Mouse (Mus musculus): ENCODE measurements around the gene Grm7.

Grm7 gene

DNA sequence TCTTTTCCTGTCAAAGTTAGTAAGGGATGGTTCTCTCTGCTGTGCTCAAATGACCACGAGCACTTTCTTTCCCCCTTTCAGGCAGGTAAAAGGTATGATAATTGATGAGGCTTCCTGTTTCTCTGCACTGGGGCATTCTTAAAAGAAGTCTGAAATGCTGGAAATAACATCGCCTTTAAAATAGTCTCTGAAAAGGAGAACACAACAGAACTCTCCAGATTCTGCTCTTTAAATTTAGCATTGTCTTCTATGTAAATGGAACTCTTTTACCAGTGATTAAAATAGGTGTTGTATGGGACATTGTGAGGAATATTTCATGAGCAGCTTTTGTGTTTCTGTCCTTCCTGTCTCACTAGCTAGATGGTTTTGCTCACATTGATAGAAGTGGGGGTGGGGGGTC, 393.7 kb downstream of the Grm7 start:
- DNase-seq, result no peak

DNA sequence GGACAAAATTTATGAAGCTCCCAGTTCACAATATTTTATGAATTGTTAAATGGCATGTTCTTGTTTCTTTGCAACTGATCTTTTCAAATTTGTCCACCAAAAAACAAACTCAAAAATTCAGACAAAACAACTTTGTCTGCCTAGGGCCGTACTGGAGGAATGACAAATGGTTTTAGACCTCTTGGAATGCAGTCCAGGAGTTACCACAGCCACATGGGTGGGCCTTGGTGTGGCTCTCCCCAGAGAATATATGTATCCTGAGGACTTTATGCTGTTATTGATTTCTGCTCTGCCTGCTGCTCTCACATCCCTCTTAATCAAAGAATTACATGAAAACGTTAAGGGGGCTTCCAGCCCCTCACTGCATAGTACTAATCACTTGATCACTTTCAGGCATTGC, 400.5 kb downstream of the Grm7 start:
- DNase-seq, result no peak

DNA sequence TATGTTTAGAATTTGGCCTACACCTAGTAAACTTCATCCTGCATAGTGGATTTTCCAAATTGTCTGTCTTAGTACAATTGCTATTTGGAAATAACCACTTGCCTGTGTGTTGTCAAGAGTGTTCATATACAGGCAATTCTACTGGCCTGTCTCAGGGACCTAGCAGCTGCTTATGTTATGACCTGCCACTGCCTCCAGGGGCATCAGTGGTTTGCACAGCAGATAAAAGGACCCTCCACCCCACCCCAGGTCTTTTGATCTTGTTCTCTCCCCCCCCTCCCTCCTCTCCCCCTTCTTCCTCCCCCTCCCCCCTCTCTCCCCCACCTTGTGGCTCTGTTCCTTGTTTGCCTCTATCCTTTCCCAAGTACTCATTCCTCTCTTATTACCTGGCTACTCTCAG, 403.9 kb downstream of the Grm7 start:
- DNase-seq, result no peak

- no peak for DNase-seq
These were observed 408.9 kb downstream of the Grm7 start for GRCm38 (mm10) chr6:111054001-111054975.

- no peak for DNase-seq
These were observed 412.4 kb downstream of the Grm7 start for GRCm38 (mm10) chr6:111057798-111058197.

DNA sequence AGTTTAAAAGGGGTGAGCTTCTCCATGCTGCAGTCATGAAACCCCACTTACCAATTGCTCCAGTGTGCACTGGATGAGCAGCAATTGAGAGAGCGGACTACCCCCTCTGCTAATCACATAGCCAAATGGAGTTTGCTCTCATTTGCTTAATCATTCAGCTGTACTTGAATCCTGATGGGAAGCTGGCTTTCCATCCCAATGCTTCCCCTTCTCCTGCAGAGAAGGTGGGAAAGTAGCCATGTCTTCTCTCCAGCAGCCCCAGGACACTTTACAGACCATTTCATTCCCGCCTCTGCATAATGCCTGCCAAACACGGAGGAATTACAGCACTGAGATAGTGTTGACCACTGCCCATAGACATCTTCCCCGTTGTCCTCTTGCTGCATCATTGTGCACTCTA, 414.6 kb downstream of the Grm7 start:
- no peak for DNase-seq

- DNase-seq, result no peak
These were observed 439.2 kb downstream of the Grm7 start for GRCm38 (mm10) chr6:111084569-111084968.

GRCm38 (mm10) chr6:111094818-111095217, 449.4 kb downstream of the Grm7 start:
- no peak for DNase-seq

DNA sequence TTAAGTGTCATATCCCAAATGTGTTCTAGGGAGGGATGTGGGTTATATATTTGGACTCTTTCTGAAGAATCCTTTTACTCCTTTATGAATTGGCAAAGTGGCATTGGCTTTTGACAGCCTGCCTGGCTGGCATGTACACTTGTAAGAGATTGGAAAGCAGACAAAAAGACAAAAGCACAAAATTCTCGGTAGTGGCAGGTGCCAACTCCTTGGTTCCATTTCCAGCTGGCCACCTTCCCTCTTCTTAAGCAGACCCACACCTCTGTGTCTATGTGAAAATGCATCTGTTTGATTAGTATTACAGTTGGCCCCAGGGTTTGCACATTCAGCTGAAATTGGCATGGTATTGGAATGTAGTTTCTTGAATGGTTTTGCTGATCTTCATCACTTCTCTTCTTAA, 460.1 kb downstream of the Grm7 start:
- DNase-seq, result no peak

DNA sequence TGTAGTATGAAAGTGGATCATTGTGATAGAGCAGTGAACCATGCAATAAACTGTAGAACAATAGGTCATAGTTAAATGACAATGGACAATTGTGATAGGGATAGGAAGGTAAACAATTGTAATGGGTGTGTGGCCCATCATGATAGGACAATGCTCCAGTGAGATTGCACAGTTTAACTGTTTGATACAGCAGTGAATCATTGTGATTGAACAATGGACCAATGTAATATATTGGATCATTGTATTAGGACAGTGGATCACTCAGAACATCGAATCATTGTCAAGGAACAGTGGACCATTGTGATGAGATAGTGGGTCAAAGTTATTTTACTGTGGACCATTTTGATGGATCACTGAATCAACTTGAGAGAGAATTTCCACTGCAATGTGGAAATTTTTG, 515.7 kb downstream of the Grm7 start:
- no peak for DNase-seq

- DNase-seq, result no peak
These were observed 550.0 kb downstream of the Grm7 start for GRCm38 (mm10) chr6:111195333-111195732.

- no peak for DNase-seq
These were observed 575.8 kb downstream of the Grm7 start for GRCm38 (mm10) chr6:111221083-111221729.

GRCm38 (mm10) chr6:111255215-111255614, 609.8 kb downstream of the Grm7 start:
- DNase-seq, result no peak

GRCm38 (mm10) chr6:111256939-111257338, 611.6 kb downstream of the Grm7 start:
- no peak for DNase-seq

- no peak for DNase-seq
These were observed 612.9 kb downstream of the Grm7 start for GRCm38 (mm10) chr6:111258256-111258655.

- DNase-seq, result no peak
These were observed 615.8 kb downstream of the Grm7 start for GRCm38 (mm10) chr6:111261181-111261580.

DNA sequence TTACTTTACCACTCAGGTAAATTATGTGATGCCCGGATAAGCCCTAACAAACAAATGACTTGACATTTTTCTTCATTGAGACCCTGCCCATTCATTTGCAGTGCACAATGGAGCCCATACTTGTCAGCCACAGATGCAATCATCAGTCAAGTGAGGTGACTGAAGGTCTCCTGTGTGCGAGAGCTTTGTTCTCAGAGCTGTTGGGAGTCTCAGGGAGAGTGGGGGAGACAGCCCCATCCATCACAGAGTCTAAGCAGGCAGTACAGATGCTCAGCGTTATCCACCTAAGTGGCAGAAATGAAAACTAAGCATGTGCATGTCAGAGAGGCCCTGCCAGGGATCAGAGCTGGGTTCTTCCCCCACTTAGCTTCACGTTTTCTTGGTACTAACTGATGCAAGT, 631.3 kb downstream of the Grm7 start:
- DNase-seq, result no peak

GRCm38 (mm10) chr6:111278516-111278915, 633.1 kb downstream of the Grm7 start:
- DNase-seq, result no peak

DNA sequence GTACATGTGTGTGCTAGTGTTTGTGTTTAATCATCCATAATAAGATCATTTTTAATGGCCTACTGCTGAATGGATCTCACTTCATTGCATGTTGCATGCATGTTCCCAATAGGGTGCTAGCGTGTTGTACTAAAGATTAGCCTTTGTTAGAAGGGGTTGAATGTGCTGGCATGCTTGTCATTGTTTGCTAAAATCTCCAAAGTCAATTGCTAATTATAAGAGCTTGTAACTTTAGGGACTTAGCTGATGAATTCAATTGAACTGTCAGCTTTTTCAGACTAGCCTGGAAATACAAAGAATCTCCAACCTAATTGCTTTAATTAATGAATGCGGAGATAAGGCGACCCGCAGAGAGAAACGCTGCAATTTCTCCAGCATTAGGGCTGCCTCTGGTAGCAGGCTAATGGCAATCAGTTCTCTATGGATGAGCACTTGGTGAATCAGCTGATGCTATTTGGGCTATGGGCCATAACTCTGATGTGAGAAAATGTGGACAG, 648.2 kb downstream of the Grm7 start:
- DNase-seq, result no peak

- DNase-seq, result no peak
These were observed 658.7 kb downstream of the Grm7 start for GRCm38 (mm10) chr6:111303912-111304555.

DNA sequence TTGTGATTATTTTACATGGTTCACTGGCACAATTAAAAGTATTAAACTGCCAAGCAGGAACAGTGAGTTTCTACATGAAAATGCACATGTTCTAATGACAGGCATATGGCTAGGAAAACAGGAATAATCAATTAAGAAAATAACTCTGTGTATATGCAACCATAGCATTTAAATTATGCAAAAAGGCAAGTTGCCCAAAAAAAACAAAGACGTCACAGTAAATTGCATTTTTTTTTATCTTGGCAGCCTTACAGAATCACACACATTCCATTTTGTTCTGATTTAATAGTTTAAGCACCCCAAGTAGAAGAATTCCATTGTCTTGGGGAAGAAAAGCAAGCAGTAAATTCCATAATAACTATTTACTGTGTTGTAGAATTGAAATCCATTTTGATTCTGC, 716.3 kb downstream of the Grm7 start:
- DNase-seq, result no peak

DNA sequence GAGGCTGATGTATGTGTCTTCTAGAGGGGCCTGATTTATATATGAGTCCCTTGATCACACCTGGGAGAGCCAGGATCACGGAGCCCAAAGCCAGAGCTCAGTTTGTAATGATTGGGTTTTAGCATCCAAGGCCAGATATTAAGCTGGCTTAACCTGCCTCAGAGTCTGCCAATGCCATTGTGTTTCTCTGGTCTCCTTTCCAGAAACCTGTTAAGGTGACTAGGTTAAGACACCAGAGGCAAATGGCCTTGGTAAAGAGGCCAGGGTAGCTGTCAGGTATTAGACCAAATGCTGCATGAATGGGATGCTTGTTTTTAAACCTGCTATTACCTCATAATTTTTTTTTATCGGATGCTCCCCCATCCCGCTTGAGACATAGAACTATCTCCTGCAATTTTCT, 722.7 kb downstream of the Grm7 start:
- no peak for DNase-seq

- no peak for DNase-seq
These were observed 723.2 kb downstream of the Grm7 start for GRCm38 (mm10) chr6:111368551-111368950.

GRCm38 (mm10) chr6:111369013-111369412, 723.6 kb downstream of the Grm7 start:
- no peak for DNase-seq
